Mouse (Mus musculus) lung, embryonic 15.5 days (tissue): ENCODE results near the gene Pdlim5. TPM values are rescaled to one million over a fixed set of nuclear protein-coding genes. Genes with fewer than 3 reads are reported as not detected.
A peak's percentile ranks its signal among the peaks of the same experiment; 100 is the strongest.

Experiments
- ATAC-seq: fragments of 200-750 bp; cut with Nextera tagmentation; 2 replicates; pipeline ENCODE4 v1.8.0; 2017; ENCODE audit warnings: moderate number of reproducible peaks, borderline replicate concordance; ENCODE audit not compliant: low FRiP score, low TSS enrichment; ENCODE audit errors: extremely low read depth
- H3K27ac ChIP-seq: fragments of 300-500 bp; sonication (generic); 2 replicates; pipeline ENCODE4 v1.5.1; 2015; ENCODE audit warnings: moderate library complexity, mild to moderate bottlenecking, inconsistent platforms
- H3K27me3 ChIP-seq: fragments of 300-500 bp; sonication (generic); 2 replicates; pipeline ENCODE4 v1.6.1; 2015; ENCODE audit warnings: inconsistent platforms
- H3K36me3 ChIP-seq: fragments of 300-500 bp; sonication (generic); 2 replicates; pipeline ENCODE4 v1.6.1; 2015; ENCODE audit warnings: inconsistent platforms
- H3K4me1 ChIP-seq: fragments of 300-500 bp; sonication (generic); 2 replicates; pipeline ENCODE4 v1.6.1; 2015; ENCODE audit warnings: inconsistent platforms
- H3K4me2 ChIP-seq: fragments of 300-500 bp; sonication (generic); 2 replicates; pipeline ENCODE4 v1.6.1; 2015; ENCODE audit warnings: inconsistent platforms, mild to moderate bottlenecking, moderate library complexity
- H3K4me3 ChIP-seq: fragments of 300-500 bp; sonication (generic); 2 replicates; pipeline ENCODE4 v1.5.1; 2015; ENCODE audit warnings: mild to moderate bottlenecking, inconsistent platforms
- H3K9ac ChIP-seq: fragments of 300-500 bp; sonication (generic); 2 replicates; pipeline ENCODE4 v1.6.1; 2015; ENCODE audit warnings: inconsistent platforms
- H3K9me3 ChIP-seq: fragments of 300-500 bp; sonication (generic); 2 replicates; pipeline ENCODE4 v1.6.1; 2016; ENCODE audit warnings: inconsistent platforms
- whole genome bisulfite sequencing: fragments of 180-500 bp; shearing (Covaris S2); methylation state at CpG from one replicate; pipeline ENCODE4 v1.1.7; 2015; 5-methylcytosine and 5-hydroxymethylcytosine counted together
- polyA plus RNA-seq: library from polyadenylated mRNA; unstranded; fragments of >200 nt; fragmentation: Nextera tagmentation; extraction: Ambion mirVana; gene quantifications from 2 replicates; pipeline ENCODE4 v1.2.1, GENCODE M21; 2015

Gene Pdlim5
- polyA plus RNA-seq, 1 experiment from 2014 or later = 24.2 TPM

GRCm38 (mm10) chr3:142350513-142350912, 45.0 kb downstream of the Pdlim5 start:
- H3K36me3 ChIP-seq = no peaks in the 10 kb centered on the region
- peak; percentile 39; the same call in 1 of the 2 replicates for ATAC-seq
- 50% methylated on average over 3 of the region's 3 CpGs for WGBS

GRCm38 (mm10) chr3:142348816-142349631, 46.5 kb downstream of the Pdlim5 start:
- 83% methylated on average over 5 of the region's 5 CpGs for WGBS
- Histone ChIP-seq H3K4me1 (peaks cover 8% of the 10 kb centered on the region; the same call in 1 of the 2 replicates), H3K27ac (no peak overlapping the region), H3K27me3 (no peaks in the 10 kb centered on the region), H3K4me2 (no peak overlapping the region), H3K36me3 (no peaks in the 10 kb centered on the region), H3K4me3 (no peak overlapping the region), H3K9me3 (no peaks in the 10 kb centered on the region), H3K9ac (no peak overlapping the region)
- ATAC-seq = no peak

More at GRCm38 (mm10) chr3:142350513-142350912, 45.0 kb downstream of the Pdlim5 start:
- Histone ChIP-seq H3K9me3 (no peaks in the 10 kb centered on the region), H3K27me3 (no peaks in the 10 kb centered on the region), H3K4me1 (peaks cover 8% of the 10 kb centered on the region; the same call in 1 of the 2 replicates), H3K9ac (no peak overlapping the region), H3K4me2 (no peak overlapping the region), H3K4me3 (no peak overlapping the region), H3K27ac (no peak overlapping the region)

GRCm38 (mm10) chr3:142346261-142346660, 49.2 kb downstream of the Pdlim5 start:
- WGBS = 61% methylated on average over 6 of the region's 6 CpGs
- Histone ChIP-seq H3K27ac (no peak overlapping the region), H3K4me1 (peaks cover 8% of the 10 kb centered on the region; the same call in 1 of the 2 replicates), H3K4me2 (no peak overlapping the region), H3K36me3 (no peaks in the 10 kb centered on the region), H3K27me3 (no peaks in the 10 kb centered on the region), H3K4me3 (no peak overlapping the region), H3K9me3 (no peaks in the 10 kb centered on the region), H3K9ac (no peak overlapping the region)
- ATAC-seq = no peak

GRCm38 (mm10) chr3:142345235-142346125, 50.0 kb downstream of the Pdlim5 start:
- WGBS = 63% methylated on average over 8 of the region's 8 CpGs
- Histone ChIP-seq H3K4me1 (peaks cover 12% of the 10 kb centered on the region; the same call in 1 of the 2 replicates), H3K9me3 (no peaks in the 10 kb centered on the region), H3K9ac (no peak overlapping the region), H3K36me3 (no peaks in the 10 kb centered on the region), H3K4me3 (no peak overlapping the region), H3K4me2 (no peak overlapping the region), H3K27me3 (no peaks in the 10 kb centered on the region), H3K27ac (no peak overlapping the region)
- no peak for ATAC-seq

GRCm38 (mm10) chr3:142343786-142344185, 51.7 kb downstream of the Pdlim5 start:
- no peak for ATAC-seq
- WGBS = 84% methylated on average over 2 of the region's 2 CpGs
- no peaks in the 10 kb centered on the region for H3K36me3 ChIP-seq
- no peaks in the 10 kb centered on the region for H3K9me3 ChIP-seq
- H3K4me1 ChIP-seq = peaks cover 16% of the 10 kb centered on the region
- H3K27me3 ChIP-seq = no peaks in the 10 kb centered on the region
- no peak overlapping the region for H3K4me3 ChIP-seq
- no peak overlapping the region for H3K4me2 ChIP-seq
- no peak overlapping the region for H3K9ac ChIP-seq
- H3K27ac ChIP-seq = no peak overlapping the region

GRCm38 (mm10) chr3:142340701-142341100, 54.8 kb downstream of the Pdlim5 start:
- H3K27me3 ChIP-seq = no peaks in the 10 kb centered on the region
- no peak overlapping the region for H3K27ac ChIP-seq
- H3K36me3 ChIP-seq = no peaks in the 10 kb centered on the region
- H3K9me3 ChIP-seq = no peaks in the 10 kb centered on the region
- H3K4me3 ChIP-seq = no peak overlapping the region
- H3K4me1 ChIP-seq = peaks cover 14% of the 10 kb centered on the region
- ATAC-seq = no peak
- no peak overlapping the region for H3K9ac ChIP-seq
- no peak overlapping the region for H3K4me2 ChIP-seq
- 56% methylated on average over 2 of the region's 2 CpGs for WGBS

- Histone ChIP-seq H3K27me3 (no peaks in the 10 kb centered on the region), H3K4me3 (no peak overlapping the region), H3K4me2 (no peak overlapping the region), H3K4me1 (peaks cover 14% of the 10 kb centered on the region), H3K9ac (no peak overlapping the region), H3K27ac (peak overlapping the region; percentile 24; the same call in 1 of the 2 replicates), H3K9me3 (no peaks in the 10 kb centered on the region), H3K36me3 (no peaks in the 10 kb centered on the region)
- WGBS = 30% methylated on average over 6 of the region's 6 CpGs
- peak; percentile 84 for ATAC-seq
Measured at GRCm38 (mm10) chr3:142339440-142340251, 55.9 kb downstream of the Pdlim5 start.

- Histone ChIP-seq H3K9me3 (no peaks in the 10 kb centered on the region), H3K4me3 (no peak overlapping the region), H3K9ac (no peak overlapping the region), H3K27ac (no peak overlapping the region), H3K36me3 (no peaks in the 10 kb centered on the region), H3K4me2 (no peak overlapping the region), H3K27me3 (no peaks in the 10 kb centered on the region), H3K4me1 (peaks cover 14% of the 10 kb centered on the region)
- WGBS = 74% methylated on average over 4 of the region's 4 CpGs
- no peak for ATAC-seq
Measured at GRCm38 (mm10) chr3:142338058-142338457, 57.4 kb downstream of the Pdlim5 start.

GRCm38 (mm10) chr3:142334496-142334895, 61.0 kb downstream of the Pdlim5 start:
- 86% methylated on average over 3 of the region's 3 CpGs for WGBS
- H3K4me2 ChIP-seq = no peak overlapping the region
- H3K9me3 ChIP-seq = no peaks in the 10 kb centered on the region
- no peaks in the 10 kb centered on the region for H3K27me3 ChIP-seq
- no peak overlapping the region for H3K4me3 ChIP-seq
- no peak overlapping the region for H3K27ac ChIP-seq
- no peak for ATAC-seq
- H3K4me1 ChIP-seq = peaks cover 8% of the 10 kb centered on the region
- H3K9ac ChIP-seq = no peak overlapping the region
- no peaks in the 10 kb centered on the region for H3K36me3 ChIP-seq

- no peaks in the 10 kb centered on the region for H3K36me3 ChIP-seq
- no peak overlapping the region for H3K27ac ChIP-seq
- no peaks in the 10 kb centered on the region for H3K4me1 ChIP-seq
- WGBS = 90% methylated on average over 1 of the region's 1 CpGs
- no peak overlapping the region for H3K4me2 ChIP-seq
- ATAC-seq = no peak
- H3K9ac ChIP-seq = no peak overlapping the region
- no peaks in the 10 kb centered on the region for H3K9me3 ChIP-seq
- H3K4me3 ChIP-seq = no peak overlapping the region
- H3K27me3 ChIP-seq = no peaks in the 10 kb centered on the region
Measured at GRCm38 (mm10) chr3:142333458-142333857, 62.0 kb downstream of the Pdlim5 start.

GRCm38 (mm10) chr3:142332716-142333115, 62.8 kb downstream of the Pdlim5 start:
- Histone ChIP-seq H3K27me3 (no peaks in the 10 kb centered on the region), H3K9ac (no peak overlapping the region), H3K36me3 (no peaks in the 10 kb centered on the region), H3K4me1 (no peaks in the 10 kb centered on the region), H3K4me2 (no peak overlapping the region), H3K9me3 (no peaks in the 10 kb centered on the region), H3K4me3 (no peak overlapping the region), H3K27ac (no peak overlapping the region)
- WGBS = 47% methylated on average over 4 of the region's 4 CpGs
- no peak for ATAC-seq
